Mouse (Mus musculus) olfactory bulb, adult 2 months (tissue): Measurements from ENCODE around the gene Vav3.

Experiments
- CTCF ChIP-seq: fragments of 200-500 bp; IDR thresholded peaks from 2 replicates; pipeline ENCODE4 v1.5.1; 2012; ENCODE audit warnings: low read depth, mild to moderate bottlenecking, low read length, moderate library complexity; ENCODE audit not compliant: insufficient read depth
- POLR2A ChIP-seq: fragments of 200-500 bp; IDR thresholded peaks from 2 replicates; pipeline ENCODE4 v1.6.1; 2012; ENCODE audit warnings: mild to moderate bottlenecking, low read depth, low read length, moderate library complexity; ENCODE audit not compliant: insufficient read depth

GRCm38 (mm10) chr3:109469465-109469864 is 129.0 kb downstream of the Vav3 start:
- TF ChIP-seq CTCF = no peak
- no peak for TF ChIP-seq POLR2A
